Mouse (Mus musculus) left cerebral cortex, adult 8-10 months (tissue): ENCODE results near the gene Hist1h2ak. TPM values are rescaled to one million over a fixed set of nuclear protein-coding genes. Genes with fewer than 3 reads are reported as not detected.
"Not testable (repeated sequence)": the region's sequence is repeated elsewhere in the genome, so short reads cannot be mapped to it uniquely, and the experiment has no call there.

Source experiments
- DNase-seq, 2 experiments: peaks; one replicate each; pipeline ENCODE4 v3.0.0; 2022; ENCODE audit warnings: low spot score in 2 of 2
- total RNA-seq, 4 experiments: library from RNA; stranded (reverse); gene quantifications; 2 replicates each; pipeline ENCODE4 v1.2.4; 2022

Hist1h2ak gene
- total RNA-seq, 4 experiments from 2014 or later = 9.6 to 16.7 (median 11.1) TPM

DNA sequence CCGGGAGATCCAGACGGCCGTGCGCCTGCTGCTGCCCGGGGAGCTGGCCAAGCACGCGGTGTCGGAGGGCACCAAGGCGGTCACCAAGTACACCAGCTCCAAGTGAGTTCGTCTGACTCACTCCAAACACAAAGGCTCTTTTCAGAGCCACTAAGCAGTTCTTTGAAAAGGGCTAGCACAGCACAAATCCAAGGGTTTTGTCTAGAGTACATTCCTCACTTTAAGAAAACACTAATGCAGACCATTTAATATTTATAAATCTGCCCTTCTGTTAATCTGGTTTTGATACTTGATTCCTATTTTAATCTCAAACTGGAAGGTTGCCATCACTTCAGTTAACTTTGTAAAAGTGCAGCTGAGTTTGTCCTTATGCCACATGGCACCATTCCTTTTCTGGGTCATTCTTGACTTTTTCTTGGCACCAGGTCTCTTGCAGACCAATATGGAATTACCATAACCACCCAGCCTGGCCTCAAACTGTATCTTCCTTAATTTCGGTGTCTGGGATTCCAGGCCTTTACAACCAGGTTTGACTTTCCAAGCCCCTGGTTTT, 31.2 kb downstream of the Hist1h2ak start:
- DNase-seq = no peak

DNA sequence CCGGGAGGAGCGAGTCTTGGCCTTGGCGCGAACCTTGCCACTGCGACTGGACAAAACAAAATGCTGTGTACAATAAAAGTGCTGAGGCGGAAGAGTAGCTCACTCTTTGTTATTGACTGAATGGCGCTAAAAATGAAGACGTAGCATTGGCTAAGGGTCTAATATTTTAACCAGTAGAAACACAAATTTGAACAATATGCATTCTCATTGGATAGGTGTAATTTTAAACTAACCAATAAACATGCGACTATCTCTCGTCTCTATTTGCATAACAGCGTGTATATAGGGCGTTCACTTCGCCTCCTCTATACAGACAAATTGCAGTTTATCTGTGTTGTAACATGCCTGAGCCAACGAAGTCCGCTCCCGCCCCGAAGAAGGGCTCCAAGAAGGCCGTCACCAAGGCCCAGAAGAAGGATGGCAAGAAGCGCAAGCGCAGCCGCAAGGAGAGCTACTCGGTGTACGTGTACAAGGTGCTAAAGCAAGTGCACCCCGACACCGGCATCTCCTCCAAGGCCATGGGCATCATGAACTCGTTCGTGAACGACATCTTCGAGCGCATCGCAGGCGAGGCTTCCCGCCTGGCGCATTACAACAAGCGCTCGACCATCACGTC, 31.8 kb downstream of the Hist1h2ak start, which contains the start of gene Hist1h2bm:
Gene Hist1h2bm (plus strand): TSS at position 288 of the 616 bp plus-strand sequence.
- DNase-seq = peak; percentile 53 to 58

DNA sequence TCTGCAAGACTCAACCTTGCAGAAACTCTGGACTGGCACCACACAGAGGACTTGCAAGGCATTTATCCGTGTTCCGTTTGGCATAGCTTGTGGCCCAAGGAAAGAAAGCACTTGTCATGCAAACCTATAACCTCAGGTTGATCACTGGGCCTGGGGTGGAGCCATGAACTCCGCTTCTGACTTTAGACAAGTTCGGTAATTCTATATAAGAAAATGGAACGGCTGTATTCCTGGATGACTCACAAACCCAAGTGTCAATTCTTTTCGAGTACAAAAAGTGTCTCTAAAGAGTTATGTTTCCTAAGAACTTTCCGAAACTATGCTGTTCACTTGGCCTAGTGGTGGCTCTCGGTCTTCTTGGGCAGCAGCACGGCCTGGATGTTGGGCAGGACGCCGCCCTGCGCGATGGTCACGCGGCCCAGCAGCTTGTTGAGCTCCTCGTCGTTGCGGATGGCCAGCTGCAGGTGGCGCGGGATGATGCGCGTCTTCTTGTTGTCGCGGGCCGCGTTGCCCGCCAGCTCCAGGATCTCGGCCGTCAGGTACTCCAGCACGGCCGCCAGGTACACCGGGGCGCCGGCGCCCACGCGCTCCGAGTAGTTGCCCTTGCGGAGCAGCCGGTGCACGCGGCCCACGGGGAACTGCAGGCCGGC, 32.4 kb downstream of the Hist1h2ak start:
- DNase-seq = not testable (repeated sequence)

DNA sequence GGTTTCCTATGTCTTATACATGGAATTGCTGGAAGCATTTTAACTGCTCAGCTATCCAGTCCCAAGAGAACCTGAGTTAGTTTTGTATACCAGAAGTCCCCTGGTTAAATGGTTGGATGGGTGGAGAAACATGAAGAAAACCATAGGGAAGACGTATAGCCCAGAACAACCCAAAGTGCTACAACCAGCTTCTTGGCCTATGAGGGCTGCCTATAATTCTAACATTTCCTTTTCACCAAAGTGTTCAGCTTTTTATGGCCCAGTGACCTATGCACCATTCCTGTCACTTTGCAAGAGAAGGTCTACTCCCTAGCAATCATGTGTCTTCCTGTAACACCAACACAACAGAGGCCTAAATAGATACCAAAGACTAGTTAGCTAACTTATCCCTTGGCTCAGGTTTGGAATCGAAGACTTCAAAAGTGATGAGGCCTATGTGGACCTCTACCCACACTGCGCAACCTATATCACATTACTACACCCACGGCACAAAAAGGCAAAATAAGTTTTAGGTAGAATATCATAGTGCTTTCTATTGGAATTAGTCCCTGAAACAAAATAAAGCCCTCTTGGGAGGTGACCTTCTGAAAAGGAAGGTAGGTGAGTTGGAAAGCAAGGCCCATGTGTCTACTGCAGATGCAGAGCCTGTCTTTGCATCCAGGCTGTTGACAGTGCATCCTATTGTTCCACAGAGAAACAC, 35.1 kb downstream of the Hist1h2ak start:
- DNase-seq = no peak

DNA sequence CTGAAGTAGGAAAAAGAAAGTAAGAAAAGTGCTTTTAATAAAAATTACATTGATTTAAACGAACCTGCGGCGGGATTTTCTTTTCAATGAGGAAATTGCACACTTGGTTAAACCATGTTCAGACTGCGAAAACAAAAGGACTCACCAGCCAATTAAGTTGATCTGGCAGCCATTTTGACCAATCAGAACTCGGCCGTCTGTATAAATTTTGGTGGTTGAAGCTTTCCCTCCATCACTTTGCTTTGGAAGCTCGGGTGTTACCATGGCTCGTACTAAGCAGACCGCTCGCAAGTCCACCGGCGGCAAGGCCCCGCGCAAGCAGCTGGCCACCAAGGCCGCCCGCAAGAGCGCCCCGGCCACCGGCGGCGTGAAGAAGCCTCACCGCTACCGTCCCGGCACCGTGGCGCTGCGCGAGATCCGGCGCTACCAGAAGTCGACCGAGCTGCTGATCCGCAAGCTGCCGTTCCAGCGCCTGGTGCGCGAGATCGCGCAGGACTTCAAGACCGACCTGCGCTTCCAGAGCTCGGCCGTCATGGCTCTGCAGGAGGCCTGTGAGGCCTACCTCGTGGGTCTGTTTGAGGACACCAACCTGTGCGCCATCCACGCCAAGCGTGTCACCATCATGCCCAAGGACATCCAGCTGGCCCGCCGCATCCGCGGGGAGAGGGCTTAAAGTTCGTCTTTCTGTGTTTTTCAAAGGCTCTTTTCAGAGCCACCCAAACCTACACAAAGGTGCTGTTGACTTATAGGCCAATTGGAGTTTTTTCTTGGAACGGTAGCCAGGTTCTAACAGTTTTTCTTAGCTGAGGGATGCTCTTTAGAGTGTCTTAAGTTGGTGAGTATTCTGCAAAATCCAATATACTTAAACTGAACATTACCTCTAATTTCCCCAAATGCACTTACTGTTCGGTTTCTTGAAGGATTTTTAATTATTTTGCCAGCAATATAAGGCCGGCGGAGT, 36.0 kb downstream of the Hist1h2ak start, which contains the start of gene Hist1h3h:
Gene Hist1h3h (plus strand): TSS at position 263 of the 961 bp plus-strand sequence.
- peak; percentile 81 to 93 for DNase-seq

DNA sequence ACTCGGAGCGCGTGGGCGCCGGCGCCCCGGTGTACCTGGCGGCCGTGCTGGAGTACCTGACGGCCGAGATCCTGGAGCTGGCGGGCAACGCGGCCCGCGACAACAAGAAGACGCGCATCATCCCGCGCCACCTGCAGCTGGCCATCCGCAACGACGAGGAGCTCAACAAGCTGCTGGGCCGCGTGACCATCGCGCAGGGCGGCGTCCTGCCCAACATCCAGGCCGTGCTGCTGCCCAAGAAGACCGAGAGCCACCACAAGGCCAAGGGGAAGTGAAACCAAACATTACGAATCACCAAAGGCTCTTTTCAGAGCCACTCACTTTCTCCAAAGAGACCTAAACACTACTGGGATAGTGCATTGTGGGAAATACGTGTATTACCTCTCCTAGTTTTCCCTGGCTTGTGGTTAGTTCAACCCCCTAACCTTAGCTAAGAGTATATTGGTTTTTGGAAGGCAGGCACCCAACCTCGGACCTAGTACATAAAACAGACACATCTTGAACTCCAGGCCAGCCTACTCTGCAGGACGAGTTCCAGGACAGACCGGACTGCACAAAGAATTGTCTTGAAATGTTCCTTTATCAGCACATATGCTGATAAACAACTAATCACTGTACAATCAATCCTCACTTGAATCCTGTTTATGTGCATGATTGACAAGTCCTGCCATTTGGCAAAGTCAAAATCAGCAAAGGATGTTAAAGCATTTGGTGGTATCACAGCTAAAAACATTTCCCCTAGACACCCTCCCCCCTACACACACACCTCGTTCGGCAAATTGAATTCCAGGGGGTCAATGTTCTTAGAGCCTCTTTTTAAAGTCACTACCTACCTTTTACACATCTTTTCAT, 36.9 kb downstream of the Hist1h2ak start:
- not testable (repeated sequence) for DNase-seq

DNA sequence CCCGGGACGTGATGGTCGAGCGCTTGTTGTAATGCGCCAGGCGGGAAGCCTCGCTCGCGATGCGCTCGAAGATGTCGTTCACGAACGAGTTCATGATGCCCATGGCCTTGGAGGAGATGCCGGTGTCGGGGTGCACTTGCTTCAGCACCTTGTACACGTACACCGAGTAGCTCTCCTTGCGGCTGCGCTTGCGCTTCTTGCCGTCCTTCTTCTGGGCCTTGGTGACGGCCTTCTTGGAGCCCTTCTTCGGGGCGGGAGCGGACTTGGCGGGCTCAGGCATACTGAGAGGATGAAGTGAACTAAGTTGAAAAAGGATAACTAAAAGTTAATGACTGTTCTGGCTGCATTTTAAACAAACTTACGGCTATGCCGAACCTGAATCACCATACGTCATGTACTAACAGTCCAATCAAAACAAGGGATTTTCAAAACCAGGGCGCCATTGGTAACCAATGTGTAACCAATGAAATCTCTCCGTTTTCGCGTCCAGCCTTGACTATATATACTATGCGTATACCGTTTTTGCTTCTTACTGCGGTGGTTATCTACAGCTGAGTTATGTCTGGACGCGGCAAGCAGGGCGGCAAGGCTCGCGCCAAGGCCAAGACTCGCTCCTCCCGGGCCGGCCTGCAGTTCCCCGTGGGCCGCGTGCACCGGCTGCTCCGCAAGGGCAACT, 37.6 kb downstream of the Hist1h2ak start, which contains the start of the genes Hist1h2bl and Hist1h2ai:
Gene Hist1h2bl (minus strand): TSS at position 280 of the 676 bp plus-strand sequence.
Gene Hist1h2ai (plus strand): TSS at position 559 of the 676 bp plus-strand sequence.
- peak; percentile 72 to 90 for DNase-seq

DNA sequence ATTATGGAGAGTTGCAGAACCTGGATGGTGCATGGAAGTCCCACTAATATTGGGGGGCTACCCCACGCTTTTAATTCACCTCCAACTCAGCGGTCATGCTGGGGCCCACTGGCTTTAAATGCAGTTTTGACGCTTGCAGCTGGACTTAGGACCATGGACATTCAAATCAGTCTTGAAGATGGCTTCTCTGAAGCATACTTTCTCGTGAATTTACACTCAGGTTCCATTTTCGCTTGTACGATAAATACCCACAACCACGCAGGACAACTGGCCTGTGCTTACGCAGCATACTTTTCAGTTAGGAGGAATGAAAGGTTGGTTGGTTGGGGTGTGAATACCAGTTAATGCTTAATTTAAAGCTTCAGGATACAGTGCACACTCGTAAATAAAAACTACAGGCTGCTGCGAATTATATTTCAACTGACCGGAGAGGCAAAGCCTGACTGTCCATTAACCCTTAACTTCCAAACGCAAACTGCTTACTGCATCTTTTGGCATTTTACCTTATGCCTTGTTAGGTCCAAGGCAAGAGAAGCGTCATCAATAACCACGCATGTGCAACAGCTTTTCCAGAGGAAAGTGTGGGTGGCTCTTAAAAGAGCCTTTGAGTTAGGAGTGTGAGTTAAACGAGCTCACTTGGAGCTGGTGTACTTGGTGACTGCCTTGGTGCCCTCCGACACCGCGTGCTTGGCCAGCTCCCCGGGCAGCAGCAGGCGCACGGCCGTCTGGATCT, 38.3 kb downstream of the Hist1h2ak start:
- peak in 1 of 2 experiments; percentile 35 for DNase-seq

DNA sequence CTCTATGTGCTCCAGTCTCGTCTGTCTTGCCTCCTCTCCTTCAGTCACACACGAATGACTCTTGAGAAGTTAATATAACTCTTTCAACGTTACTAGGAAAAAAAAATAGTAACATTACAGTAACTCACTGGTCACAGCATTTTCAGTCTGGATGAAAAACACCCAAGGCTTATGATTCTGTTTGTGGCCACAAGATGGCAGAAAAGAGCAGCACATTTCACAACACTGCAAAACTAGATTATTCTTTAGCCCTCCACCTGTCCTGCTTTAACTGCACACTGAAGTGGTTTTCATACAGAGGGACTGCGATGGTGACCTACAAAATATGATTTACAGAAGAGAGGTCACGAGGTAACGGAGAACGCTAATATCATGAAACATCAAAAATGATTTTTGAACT, 38.9 kb downstream of the Hist1h2ak start:
- DNase-seq = peak in 1 of 2 experiments; percentile 58

DNA sequence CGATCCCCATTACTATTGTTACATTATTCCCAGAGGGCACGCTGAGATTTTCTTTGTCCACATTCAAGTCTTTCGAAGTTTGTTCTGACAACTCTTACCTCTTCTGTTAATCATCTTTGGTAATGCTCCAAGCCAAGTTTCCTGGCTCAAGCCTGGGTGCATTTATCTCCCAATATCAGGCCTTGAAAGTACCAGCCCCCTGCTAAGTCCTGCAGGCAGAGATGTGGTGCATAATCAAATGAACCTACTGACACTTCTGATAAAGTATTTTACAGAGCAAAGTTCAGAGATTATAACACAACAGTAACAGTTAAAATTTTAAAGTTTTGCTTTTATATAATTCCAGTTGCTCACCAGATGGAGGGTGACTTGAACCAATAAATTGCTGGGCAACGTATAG, 41.9 kb downstream of the Hist1h2ak start:
- DNase-seq = no peak

DNA sequence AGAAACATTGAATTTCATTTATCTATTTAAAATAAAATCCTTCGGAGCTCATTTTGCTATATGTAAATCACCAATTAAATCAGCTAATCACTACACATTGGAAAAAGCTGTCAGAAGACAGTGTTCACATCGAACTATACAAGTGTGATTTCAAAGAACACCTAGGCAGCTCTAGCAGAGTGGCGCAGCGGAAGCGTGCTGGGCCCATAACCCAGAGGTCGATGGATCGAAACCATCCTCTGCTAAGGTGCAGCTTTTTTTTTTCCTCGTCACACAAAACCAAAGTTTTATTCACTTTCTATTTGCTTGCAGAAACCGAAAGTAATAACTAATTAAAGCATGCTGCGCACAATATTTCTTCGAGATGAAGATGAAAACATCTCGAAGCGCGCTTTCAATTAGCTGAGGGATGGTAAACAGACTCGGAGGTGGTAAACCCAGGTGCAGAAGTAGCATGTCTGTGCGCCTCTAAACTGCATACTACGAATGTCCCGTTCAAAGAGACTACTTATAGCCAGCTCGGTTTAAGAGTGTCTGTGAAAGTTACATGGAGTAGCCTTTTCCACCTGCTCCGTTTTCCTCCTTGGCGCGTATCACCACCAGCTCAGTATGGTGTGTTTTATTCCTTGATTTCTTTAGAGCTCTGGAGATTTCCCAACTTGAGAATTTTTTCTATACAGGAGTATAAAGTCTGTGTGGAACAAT, 42.7 kb downstream of the Hist1h2ak start:
- peak; percentile 52 to 89 for DNase-seq

DNA sequence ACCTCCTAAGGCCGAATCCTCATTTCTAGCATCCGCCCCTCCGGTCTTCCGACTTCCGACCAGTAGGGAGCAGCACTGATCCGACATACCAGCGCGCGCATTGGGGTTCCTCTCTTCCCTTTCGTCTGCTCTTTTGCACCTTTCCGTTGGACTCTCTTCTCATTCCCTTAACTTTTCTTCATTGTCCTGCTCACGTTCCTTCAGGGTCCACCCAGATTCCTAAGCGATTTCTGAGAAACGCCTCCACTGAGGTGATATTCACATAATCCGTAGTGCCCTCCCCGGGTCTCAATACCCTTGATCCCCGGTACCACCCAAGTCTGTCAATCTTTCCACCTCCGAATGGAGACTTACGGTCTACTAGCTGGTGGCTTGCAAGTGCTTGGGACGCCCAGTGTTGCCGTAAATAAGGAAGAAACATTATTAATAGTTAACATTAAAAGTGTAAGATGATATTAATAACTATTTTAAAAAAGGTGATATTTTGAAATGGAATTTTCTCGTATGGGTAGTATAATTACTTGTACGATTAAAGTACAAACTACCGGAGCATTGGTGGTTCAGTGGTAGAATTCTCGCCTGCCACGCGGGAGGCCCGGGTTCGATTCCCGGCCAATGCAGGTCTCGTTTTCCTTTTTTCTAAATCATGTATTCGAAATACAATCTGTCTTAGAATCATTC, 43.5 kb downstream of the Hist1h2ak start:
- peak; percentile 72 to 85 for DNase-seq

DNA sequence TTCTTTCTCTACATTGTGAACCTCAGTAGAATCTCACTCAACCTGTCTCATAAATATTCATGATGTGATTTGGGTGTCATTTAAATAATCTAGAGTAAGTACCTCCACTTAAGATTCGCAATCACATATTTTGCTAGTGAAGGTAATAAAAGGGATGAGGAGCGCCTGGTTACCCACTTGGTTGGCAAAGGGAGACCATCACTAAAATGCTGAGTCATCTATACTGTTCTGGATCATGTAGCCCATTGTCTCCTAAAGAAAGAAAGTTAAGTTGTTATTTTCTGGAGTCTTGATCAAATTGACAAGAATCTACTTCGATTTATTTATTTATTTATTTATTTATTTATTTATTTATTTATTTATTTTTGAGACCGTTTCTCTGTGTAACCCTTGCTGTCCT, 47.0 kb downstream of the Hist1h2ak start:
- no peak for DNase-seq
